Mouse (Mus musculus) embryo, embryonic 11 days (tissue): ENCODE results near the gene Rpl18a.

ENCODE experiments used
- DNase-seq: peaks from one replicate; pipeline ENCODE4 v3.0.0-alpha.2; 2015

Gene Rpl18a

DNA sequence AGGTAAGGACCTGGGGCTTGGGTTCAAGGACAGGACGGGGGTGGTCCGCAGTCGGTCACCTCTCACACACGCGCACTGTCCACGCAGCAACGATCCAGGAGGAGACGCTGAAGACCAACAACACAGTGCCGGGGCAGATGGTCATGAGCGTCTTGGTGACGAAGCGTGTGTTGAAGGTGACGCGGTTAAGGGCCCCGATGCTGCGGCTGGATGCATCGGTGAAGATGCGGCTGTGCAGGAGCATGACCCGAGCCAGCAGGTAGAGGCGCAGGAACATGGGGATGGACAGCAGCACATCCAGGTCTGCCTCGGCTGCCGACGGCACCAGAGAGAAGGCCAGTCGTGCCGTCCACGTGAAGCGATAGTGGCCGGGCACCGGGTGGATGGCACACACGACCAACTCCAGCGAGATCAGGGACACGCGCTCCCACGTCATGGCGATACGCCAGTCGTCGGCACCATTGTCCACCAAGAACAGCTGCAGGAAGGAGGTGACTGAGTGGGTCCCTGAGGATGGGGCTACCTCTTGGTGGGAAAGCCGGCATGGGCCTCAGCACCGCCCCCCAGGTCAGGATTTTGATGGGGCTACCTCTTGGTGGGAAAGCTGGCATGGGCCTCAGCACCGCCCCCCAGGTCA lies 44.5 kb downstream of the Rpl18a start:
- no peak for DNase-seq

- DNase-seq, result no peak
Measured at GRCm38 (mm10) chr8:70851837-70852236, 45.4 kb downstream of the Rpl18a start.

GRCm38 (mm10) chr8:70850947-70851346 lies 46.3 kb downstream of the Rpl18a start:
- DNase-seq, result no peak

DNA sequence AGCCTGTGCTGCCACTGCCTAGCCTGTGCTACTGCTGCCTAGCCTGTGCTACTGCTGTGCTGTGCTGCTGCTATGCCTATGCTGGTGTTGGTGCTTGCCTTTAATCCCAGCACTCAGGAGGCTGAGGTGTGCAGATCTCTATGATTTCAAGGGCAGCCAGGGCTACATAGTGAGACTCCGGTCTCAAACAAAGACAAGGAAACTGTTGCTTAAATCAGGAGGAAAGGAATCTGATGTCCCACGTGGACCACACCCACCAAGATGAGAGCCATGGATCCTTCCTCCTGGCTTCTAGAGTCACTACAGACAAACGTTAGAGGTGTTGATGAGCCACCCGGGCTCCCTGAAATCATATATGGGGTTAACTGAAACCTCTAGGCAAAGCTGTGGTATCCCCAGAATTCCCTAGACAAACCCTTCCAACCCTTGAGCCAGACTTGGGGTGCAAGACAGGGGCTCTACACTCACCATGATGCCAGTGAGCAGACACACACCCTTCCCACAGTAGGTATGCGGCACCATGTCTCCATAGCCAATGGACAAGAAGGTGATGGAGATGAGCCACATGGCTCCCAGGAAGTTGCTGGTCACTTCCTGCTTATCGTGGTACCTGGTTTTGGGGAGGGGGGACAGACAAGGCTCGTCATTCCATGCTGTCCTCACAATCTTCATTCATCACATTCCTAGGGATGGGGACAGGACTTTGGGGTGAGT lies 46.9 kb downstream of the Rpl18a start:
- no peak for DNase-seq

DNA sequence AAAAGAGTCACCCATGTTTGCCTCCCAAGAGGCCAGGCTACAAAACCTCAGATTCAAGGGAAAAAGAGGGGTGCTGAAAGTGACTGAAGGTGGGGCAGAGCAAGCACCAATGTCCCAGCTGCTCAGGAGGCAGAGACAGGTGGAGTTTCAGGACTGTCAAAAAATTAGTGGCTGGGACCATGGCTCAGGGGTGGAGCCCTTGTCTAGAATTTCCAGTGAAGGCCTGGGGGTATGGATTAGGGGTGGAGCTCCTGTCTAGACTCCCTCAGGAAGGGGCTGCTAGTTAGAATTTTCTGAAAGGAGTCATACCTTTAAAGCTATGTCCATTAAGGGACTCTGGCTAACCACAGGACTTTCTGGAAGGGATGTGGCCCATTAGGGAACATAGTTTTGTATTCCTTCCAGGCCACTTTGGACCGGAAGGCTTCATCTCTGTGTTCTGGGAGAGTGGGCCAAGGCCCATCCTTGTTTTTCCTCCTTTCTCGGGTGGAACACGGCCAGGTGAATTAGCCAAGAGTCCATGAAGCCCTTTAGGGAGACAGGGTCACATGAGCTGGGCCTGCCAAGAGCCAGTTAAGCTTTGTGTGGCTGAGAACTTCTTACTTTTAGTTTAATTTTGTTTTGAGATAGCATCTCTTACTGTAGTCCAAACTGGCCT lies 47.8 kb downstream of the Rpl18a start:
- DNase-seq, result no peak

DNA sequence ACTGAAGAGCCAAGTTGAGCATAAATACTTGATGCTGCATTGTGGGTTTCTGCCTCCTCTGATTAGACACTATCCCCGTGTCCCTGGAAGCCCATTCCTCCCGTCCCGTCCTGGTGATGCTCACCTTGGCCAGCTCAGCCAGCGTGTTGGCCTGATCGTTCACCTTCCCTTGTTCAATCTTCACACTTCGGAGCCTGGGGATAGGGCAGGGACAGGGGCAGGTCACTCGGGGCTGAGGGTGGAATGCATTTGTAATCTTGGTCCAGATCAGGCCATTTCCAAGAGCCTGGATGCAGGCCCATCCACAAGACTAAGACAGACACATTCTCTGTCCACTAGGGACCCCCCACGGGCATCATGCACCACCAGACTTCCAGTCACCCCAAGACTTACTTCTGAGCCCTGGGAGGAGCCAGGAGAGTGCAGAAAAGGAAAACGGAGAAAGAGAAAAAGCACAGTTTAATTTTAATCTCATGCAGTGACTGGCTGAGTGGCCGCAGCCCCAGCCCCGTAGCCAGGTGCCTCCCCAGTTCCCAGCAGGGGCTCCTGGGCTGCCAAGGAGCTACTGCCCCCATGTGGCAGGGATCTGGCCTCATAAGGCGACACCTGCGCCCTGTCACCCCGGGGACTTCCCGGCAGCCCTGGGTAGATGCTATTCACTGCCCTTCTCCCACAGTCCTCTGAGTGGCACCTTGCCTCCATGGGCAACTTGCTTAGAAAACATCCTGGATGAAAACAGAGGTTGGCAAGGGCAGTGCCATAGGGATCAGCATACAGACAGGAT lies 50.6 kb downstream of the Rpl18a start:
- no peak for DNase-seq

GRCm38 (mm10) chr8:70845108-70845507 lies 52.1 kb downstream of the Rpl18a start:
- DNase-seq, result no peak
